Mouse (Mus musculus) stomach, postnatal 0 days (tissue): ENCODE measurements around the gene Rassf4.

ENCODE experiments used
- CTCF ChIP-seq: IDR thresholded peaks from 2 replicates; pipeline ENCODE4 v1.5.1; 2016; ENCODE audit warnings: antibody characterized with exemption, low read depth, mild to moderate bottlenecking, moderate library complexity
- EP300 ChIP-seq: optimal IDR thresholded peaks from 2 replicates; pipeline ENCODE3; 2016; ENCODE audit warnings: antibody characterized with exemption

- TF ChIP-seq CTCF (no peak), EP300 (no peak)
Measured at GRCm38 (mm10) chr6:116666085-116666750, 7.5 kb downstream of the Rassf4 start.
